Mouse (Mus musculus) ZHBTc4 (cell line): ENCODE measurements at regions not wholly inside any gene's neighbourhood (a gene's known extent, or its start where the extent isn't known, plus 50 kb on each side); places are given as distances from the start of the nearest gene placed in this dataset.

Experiments used
- DNase-seq: peaks from one replicate; pipeline ENCODE4 v3.0.0-alpha.2; 2011; ENCODE audit warnings: low read depth, low spot score

DNA sequence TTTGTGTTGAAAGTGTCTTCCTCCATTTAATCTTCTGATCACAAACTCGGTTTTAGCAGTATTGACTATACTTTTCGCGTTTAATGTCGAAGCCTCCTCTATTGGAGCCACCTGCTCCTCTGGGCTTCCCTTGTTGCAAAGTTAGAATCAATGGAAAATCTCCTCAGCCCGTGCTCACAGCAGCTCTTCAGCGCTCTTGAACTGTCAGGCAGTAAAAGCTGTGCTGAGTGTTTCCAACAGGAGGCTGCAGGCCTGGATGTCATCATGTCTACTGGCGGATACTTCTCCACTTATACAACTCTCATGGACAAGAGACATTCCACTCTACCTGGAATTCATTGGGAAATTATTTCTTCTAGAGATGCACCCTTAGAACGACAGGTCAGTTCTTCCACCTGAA, 380.4 kb upstream of the Crim1 start:
- no peak for DNase-seq

DNA sequence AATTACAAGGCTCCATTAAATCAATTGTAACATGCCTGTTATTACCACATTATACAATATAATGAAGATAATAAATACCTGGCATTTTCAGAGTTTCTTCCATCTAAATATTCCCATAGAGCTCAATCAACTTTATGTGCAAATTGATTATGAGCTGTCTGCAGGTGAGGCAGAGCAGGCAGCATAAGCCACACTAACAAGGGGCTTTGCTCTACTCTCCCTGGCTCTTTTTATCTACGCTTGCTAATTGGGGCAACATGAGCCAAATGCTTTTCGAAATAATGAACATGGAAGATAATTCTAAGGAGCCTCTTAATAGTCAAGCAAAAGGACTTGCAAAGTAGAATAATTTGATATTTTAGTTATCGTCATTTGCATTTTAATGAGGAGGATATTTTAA, 356.1 kb upstream of the Crim1 start:
- no peak for DNase-seq

DNA sequence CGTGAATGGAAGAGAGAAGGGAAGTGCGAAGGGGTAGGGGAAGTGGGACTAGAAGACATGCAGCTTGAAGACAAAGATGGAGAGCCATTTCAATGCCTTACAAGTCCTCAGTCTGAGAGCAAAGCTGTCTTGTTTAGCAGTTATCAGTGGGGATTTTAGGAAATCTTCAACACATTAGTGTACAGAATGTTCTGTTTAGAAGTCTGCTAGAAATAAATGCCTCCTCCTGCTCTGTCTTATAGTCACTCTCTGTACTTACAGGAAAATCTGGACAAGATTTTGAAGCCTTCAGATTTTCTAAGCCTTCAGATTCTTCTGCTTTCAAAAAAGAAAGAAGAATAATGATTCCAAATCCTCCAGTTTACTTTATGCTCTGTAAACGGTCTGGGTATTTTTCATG, 325.6 kb upstream of the Crim1 start:
- no peak for DNase-seq

DNA sequence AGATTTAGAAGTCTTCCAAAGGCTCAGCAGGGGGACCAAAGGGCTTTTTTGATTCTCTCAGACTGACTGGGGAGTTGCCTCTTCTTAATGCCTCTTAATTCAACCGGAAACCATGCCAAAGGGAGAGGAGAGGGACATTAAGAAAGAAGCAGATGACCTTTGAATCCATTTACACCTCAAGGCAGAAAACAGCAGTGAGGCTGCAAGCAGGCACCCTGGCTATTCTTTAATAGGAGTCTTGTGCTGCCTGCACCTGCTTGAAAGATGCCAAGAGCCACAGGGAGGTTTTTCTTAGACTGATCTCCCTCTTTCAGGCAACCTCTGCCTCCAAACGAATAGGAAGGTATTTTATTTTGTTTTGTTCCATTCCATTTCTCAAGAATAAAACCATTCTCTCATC, 323.0 kb upstream of the Crim1 start:
- DNase-seq: peak; percentile 0

DNA sequence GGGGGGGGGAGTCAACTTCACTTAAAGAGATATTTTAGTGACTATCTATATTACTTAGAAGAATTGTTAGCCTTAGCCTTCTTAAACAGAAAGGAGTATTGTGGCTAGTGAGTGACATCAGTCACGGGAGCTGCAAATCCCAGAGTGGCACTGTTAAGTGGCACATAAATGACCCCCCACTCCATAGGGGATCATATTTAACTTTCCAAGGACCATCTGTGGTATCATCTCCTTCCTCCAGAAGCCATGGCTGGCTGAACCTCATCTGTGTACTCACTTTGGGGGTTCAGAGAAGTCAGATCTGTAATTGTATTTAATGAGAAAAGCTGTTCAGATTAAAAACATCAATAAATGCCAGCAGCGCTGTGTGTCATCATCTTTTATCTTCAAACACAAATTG, 314.9 kb upstream of the Crim1 start:
- no peak for DNase-seq

DNA sequence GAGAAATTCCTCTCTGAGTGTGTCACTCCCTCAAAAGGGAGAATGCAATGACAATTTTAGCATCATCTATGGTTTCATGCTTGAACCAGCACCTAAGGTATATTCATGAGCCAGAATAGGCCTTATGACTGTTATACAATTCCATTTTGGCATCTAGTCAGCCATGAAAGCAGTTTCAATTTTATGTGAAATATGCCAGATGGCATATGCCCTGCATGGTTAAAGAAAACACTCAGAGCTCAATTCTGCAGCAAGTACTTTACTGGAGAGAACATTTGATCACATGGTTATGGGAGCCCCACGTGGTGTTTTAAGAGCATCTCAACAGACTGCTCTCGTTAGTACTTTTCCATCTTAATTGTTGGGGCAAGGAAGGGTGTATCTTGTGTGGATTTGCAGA, 310.9 kb upstream of the Crim1 start:
- no peak for DNase-seq

DNA sequence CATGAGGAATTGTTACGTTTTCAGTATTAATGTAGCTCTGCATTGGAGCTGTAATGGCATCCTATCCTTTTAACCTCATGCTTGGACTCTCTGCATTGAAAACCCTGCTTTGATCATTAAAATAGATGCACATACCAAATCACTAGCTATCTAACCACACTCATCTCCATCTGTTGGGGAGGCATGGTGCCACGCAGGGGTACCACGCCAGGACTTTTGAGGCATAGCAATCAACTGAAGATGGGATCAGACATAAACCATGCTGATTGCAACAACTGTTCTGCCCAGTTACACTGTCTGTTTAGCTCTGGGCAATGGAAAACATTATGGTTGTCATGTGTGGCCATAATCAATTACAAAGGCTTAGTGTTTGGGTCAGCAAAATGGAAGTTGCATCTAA, 295.6 kb upstream of the Crim1 start:
- DNase-seq: no peak

DNA sequence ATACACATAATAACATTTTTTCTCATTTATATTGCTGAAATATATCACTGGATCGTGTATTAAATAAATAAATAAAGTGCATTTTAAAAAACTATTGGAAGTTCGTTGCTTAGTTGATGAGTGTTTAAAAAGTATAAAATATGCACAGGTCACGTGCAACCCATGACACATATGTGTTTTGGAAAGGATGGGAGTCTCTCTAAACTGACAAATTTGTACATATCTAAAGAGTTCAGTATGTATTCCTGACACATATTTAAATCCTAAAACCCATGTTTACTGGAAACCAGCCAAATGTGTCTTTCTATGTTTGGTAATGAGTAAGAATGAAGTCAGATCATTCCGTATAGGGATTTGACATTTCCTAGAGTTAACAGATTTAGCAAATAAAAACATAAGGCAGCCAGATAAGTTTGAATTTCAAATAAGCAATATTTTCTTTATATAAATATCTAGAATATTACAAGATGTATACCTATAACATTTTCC, 286.0 kb upstream of the Crim1 start:
- no peak for DNase-seq

DNA sequence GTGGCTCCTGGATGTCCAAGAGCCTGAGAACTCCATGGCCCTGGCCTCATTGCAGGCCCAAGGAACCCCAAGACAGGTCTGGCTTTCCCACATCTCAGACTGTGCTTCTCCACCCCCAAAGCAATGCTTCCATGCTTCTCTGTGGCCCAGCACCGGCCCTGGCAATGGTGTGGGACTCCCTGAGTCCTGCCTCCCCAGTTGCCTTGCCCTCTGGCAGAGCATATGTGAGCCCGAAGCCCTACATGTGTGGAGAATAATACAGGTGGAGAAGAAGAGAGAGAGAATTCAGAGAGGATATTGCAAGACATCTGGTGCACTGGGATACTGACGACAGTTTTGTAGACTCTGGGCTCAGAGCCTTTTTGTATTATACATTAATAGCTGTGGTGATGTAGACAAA, 269.8 kb upstream of the Crim1 start:
- DNase-seq: no peak

DNA sequence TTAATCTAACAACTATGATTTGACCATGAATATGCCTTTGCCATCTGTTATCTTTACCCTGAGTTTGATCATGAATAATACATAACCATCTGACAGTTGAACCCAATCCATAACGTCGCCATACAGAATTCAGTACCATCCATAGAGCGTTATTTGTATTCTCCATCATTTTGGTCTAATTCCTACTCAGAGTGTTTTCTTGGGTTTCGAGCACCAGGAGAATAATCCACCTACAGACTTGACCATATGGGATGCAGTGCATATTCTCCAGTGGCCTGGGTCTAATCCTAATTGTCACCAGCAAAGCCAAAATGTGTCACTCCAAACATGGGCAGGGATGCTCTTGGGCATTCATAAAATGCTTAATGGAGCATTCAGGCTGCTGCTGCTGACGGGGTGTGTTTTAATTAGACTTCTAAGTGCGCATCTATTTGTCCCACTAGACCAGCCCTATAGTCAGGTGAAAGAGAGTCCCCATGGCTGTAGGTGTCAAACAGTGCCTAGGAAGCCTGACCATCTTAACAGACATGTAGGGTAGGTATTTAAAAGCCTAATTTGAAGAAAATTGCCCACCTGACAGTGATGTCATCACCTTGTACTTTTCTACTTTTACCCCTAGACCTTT, 269.0 kb upstream of the Crim1 start:
- no peak for DNase-seq

DNA sequence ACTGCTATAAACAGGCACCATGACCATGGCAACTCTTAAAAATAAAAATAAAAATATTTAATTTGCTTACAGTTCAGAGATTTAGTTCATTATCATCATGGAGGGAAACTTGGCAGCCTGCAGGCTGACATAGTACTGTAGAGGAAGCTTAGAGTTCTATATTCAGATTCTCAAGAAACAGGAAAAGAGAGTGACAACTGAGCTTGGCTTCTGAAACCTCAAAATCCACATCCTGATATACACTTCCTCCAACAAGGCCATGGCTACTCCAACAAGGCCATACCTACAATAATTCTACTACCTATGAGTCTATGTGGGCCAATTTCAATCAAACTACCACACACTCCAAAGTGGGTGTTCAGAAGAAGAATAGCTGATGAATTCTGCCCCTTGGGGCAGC, 266.9 kb upstream of the Crim1 start:
- DNase-seq: no peak

DNA sequence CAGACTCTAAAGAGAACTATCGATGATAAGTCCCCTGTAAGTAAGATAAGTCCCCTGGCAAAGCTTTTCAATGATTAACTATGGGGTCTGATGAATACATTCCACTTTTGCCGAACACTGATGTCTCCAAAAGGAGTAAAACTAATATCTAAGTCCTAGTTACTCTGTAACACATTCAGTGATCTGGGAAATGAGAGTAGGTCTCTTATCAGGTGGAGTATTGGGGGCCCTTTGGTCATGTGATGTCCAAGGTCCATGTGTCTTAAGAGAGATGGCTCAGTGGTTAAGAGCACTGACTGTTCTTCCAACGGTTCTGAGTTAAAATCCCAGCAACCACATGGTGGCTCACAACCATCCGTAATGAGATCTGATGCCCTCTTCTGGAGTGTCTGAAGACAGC, 242.0 kb upstream of the Crim1 start:
- no peak for DNase-seq

DNA sequence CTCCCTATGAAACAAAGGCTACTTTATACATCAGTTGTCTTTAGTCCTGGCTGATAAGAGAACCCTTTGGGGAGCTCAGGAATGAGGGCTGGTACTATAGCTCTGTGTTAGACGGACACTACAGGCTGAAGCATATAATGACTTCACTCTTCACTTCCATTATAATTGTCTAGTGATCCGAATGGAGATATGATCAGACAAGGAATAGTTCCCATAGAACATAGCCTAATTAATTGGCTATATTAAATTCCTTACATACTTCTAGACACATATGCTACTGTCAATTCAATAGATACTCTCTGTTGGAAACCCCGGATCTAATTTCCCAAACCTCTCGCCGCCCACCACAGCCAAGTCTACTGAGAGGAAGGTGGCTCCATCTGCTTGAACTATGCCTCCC, 238.8 kb upstream of the Crim1 start:
- no peak for DNase-seq

DNA sequence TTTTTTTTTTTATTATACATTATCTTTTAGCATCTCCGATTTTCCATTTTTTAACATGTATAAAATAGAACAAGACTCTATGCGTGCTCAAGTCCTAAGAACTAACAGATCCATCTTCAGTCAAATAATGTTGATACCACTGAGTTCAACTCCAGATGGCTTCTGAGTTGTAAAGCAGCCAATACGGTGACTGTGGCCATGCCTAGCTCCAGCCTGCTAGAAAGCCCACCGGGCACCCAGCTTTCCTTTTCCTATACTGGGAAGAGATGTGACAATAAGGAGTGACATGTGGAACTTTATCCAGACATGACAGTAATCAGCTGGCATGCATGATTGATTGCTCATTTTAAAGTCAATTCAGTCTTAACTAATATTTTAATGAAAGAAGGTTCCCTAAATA, 236.7 kb upstream of the Crim1 start:
- DNase-seq: no peak

DNA sequence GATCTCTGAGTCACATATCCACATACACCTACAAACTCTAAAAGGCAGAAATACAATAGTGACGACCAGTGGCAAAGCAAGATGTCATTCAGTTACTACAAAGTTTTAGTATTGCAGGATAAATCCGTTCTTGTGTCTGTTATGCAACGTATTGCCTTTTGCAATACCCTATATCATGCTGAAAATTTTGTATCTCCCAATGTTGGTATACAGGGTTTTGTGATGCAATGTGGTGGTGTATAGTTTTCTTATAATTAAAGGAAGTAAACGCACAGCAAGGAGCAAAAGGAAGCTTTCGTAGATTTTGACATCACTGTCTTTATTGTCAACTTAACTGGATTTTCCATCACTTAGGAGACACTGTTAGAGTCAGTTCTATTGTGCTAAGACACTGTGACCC, 231.5 kb upstream of the Crim1 start:
- DNase-seq: no peak

DNA sequence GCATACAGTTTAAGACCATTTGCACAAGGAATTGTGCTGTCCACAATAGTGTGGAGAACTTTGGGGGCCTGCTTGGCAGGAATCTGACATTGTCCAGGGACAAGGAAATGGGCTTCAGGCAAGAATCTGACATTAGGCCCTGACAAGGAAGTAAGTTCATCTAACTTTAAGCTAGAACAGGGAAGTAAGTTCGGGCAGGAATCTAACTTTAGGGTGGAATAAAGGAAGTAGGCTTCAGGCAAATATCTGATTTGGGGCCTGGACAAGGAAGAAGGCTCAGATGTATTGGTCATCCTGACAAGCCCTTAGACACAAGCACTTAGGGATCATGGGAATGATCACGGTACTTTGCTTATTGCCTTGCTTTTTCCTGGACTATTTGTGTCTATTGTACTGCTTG, 230.9 kb upstream of the Crim1 start:
- DNase-seq: no peak
